Mouse (Mus musculus): ENCODE results near the gene Hykk. TPM values are rescaled to one million over a fixed set of nuclear protein-coding genes. Genes with fewer than 3 reads are reported as not detected.
A peak's percentile ranks its signal among the peaks of the same experiment; 100 is the strongest.

Gene Hykk
- total RNA-seq, 1 experiment = 1.8 TPM

- TF ChIP-seq CHD2 (IDR thresholded peaks at IDR 0.05; ENCODE audit: low read depth, low read length) = no peak
- TF ChIP-seq HCFC1 (IDR thresholded peaks at IDR 0.05; ENCODE audit: borderline replicate concordance, insufficient read depth, low read length) = no peak
- TF ChIP-seq MAFK (IDR thresholded peaks at IDR 0.05; ENCODE audit: insufficient read depth, low read depth, low read length) = no peak
- TF ChIP-seq ZNF384 (IDR thresholded peaks at IDR 0.05; ENCODE audit: low read depth, low read length) = no peak
- TF ChIP-seq ZC3H11A (IDR thresholded peaks at IDR 0.05; ENCODE audit: borderline replicate concordance, low read depth, low read length) = no peak
Measured at GRCm38 (mm10) chr9:54980674-54981073, 63.6 kb downstream of the Hykk start, which contains the start of gene Chrna5. Chrna5 (plus strand) TSS chr9:54980880.

DNA sequence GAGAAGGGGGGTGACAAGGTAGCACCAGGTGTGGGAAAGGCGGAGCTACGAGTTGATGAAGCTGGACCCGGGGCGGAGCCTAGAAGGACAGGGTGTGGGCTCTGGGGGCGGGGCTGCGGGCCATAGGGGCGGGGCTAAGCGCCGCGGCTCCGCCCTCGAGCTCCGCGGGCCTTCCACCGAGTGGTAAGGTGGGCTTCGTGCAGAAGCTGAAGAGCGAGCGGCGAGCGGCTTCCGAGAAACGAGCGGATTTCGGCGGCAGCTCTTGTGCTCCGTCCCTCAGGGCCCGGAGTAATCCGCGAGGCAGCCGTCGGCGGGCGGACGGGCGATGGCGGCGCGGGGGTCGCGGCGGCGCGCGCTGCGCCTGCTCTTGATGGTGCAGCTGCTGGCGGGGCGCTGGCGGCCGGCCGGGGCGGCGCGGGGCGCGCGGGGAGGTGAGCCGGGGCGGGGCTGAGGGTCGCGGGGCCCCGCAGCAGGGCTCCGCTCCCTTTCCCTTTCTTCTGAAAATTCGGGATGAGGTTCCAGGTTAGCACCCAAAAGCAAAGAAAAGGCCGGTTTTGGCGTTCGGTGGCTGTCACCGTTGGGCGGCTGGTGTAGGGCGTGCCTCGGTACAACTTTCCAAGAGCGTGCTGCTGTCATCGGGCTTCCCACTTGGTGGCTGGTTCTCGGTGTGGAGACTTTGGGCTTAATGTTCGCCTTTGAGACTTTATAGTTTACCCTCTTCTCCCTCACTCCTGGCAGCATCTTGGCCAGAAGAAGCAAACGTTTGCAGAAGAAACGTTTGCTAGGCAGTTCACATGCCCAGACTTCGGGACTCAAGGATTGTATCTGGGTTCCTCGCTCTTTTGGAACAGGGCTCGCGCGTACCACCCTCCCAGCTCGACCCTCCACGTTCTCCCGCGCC, 64.5 kb downstream of the Hykk start:
- H3K9ac ChIP-seq (ENCODE audit: insufficient read depth, low read depth, low read length, poor library complexity, severe bottlenecking) = peak overlapping the region; percentile 77
- DNase-seq (ENCODE audit: low read depth, low spot score) = peak; percentile 57
- 0 out of 4 replicates have a peak, but pooled peaks cover 0 to 2% of the 10 kb centered on the region in 2 experiments for H3K4me1 ChIP-seq (ENCODE audit: control insufficient read depth in 2 of 2, insufficient read depth in 2 of 2, low read length in 2 of 2, poor library complexity in 1 of 2)
- peak overlapping the region; percentile 86 to 94 for H3K4me3 ChIP-seq (ENCODE audit: insufficient read depth in 1 of 2, low read depth in 1 of 2, low read length in 2 of 2, poor library complexity in 1 of 2, severe bottlenecking in 1 of 2)
- no peaks in the 10 kb centered on the region for H3K9me3 ChIP-seq (ENCODE audit: control insufficient read depth, insufficient read depth, low read depth, low read length)
- TF ChIP-seq ZC3H11A (IDR thresholded peaks at IDR 0.05; ENCODE audit: borderline replicate concordance, low read depth, low read length) (no peak), MAFK (IDR thresholded peaks at IDR 0.05; ENCODE audit: insufficient read depth, low read depth, low read length) (no peak), ZNF384 (IDR thresholded peaks at IDR 0.05; ENCODE audit: low read depth, low read length) (no peak), CHD2 (IDR thresholded peaks at IDR 0.05; ENCODE audit: low read depth, low read length) (no peak), HCFC1 (IDR thresholded peaks at IDR 0.05; ENCODE audit: borderline replicate concordance, insufficient read depth, low read length) (no peak)
- H3K36me3 ChIP-seq (ENCODE audit: control insufficient read depth, insufficient read depth, low read length, poor library complexity, severe bottlenecking) = no peaks in the 10 kb centered on the region
- in situ Hi-C loops (cut with MboI; ENCODE audit: low sequenced_read_pairs in 2 of 2, unreplicated experiment in 2 of 2) = no loop called here
- H3K27ac ChIP-seq (ENCODE audit: insufficient read depth, low read depth, low read length, poor library complexity, severe bottlenecking) = no peak overlapping the region

More at GRCm38 (mm10) chr9:54980674-54981073, 63.6 kb downstream of the Hykk start, which contains the start of gene Chrna5:
- H3K4me1 ChIP-seq (ENCODE audit: control insufficient read depth in 2 of 2, insufficient read depth in 2 of 2, low read length in 2 of 2, poor library complexity in 1 of 2) = 0 out of 4 replicates have a peak, but pooled peaks cover 0 to 2% of the 10 kb centered on the region in 2 experiments
- in situ Hi-C loops (cut with MboI; ENCODE audit: low sequenced_read_pairs in 2 of 2, unreplicated experiment in 2 of 2) = no loop called here
- no peaks in the 10 kb centered on the region for H3K36me3 ChIP-seq (ENCODE audit: control insufficient read depth, insufficient read depth, low read length, poor library complexity, severe bottlenecking)
- no peaks in the 10 kb centered on the region for H3K9me3 ChIP-seq (ENCODE audit: control insufficient read depth, insufficient read depth, low read depth, low read length)
- no peak for DNase-seq (ENCODE audit: low read depth, low spot score)
- H3K27ac ChIP-seq (ENCODE audit: insufficient read depth, low read depth, low read length, poor library complexity, severe bottlenecking) = no peak within 1 kb of the TSS
- H3K9ac ChIP-seq (ENCODE audit: insufficient read depth, low read depth, low read length, poor library complexity, severe bottlenecking) = peak within 1 kb of the TSS; percentile 77
- H3K4me3 ChIP-seq (ENCODE audit: insufficient read depth in 1 of 2, low read depth in 1 of 2, low read length in 2 of 2, poor library complexity in 1 of 2, severe bottlenecking in 1 of 2) = peak within 1 kb of the TSS; percentile 86 to 94

- H3K4me3 ChIP-seq (ENCODE audit: insufficient read depth in 1 of 2, low read depth in 1 of 2, low read length in 2 of 2, poor library complexity in 1 of 2, severe bottlenecking in 1 of 2) = no peak overlapping the region
- no peak for DNase-seq (ENCODE audit: low read depth, low spot score)
- TF ChIP-seq ZNF384 (IDR thresholded peaks at IDR 0.05; ENCODE audit: low read depth, low read length) = no peak
- no peak for TF ChIP-seq MAFK (IDR thresholded peaks at IDR 0.05; ENCODE audit: insufficient read depth, low read depth, low read length)
- TF ChIP-seq HCFC1 (IDR thresholded peaks at IDR 0.05; ENCODE audit: borderline replicate concordance, insufficient read depth, low read length) = no peak
- no peak for TF ChIP-seq ZC3H11A (IDR thresholded peaks at IDR 0.05; ENCODE audit: borderline replicate concordance, low read depth, low read length)
- no peak for TF ChIP-seq CHD2 (IDR thresholded peaks at IDR 0.05; ENCODE audit: low read depth, low read length)
- in situ Hi-C loops (cut with MboI; ENCODE audit: low sequenced_read_pairs in 2 of 2, unreplicated experiment in 2 of 2) = no loop called here
- H3K27ac ChIP-seq (ENCODE audit: insufficient read depth, low read depth, low read length, poor library complexity, severe bottlenecking) = no peak overlapping the region
- H3K36me3 ChIP-seq (ENCODE audit: control insufficient read depth, insufficient read depth, low read length, poor library complexity, severe bottlenecking) = no peaks in the 10 kb centered on the region
- H3K9ac ChIP-seq (ENCODE audit: insufficient read depth, low read depth, low read length, poor library complexity, severe bottlenecking) = no peak overlapping the region
- H3K4me1 ChIP-seq (ENCODE audit: control insufficient read depth in 2 of 2, insufficient read depth in 2 of 2, low read length in 2 of 2, poor library complexity in 1 of 2) = 0 out of 4 replicates have a peak, but pooled peaks cover 0 to 2% of the 10 kb centered on the region in 2 experiments
- no peaks in the 10 kb centered on the region for H3K9me3 ChIP-seq (ENCODE audit: control insufficient read depth, insufficient read depth, low read depth, low read length)
Measured at GRCm38 (mm10) chr9:54982401-54982800, 65.3 kb downstream of the Hykk start.

GRCm38 (mm10) chr9:54990362-54990761, 73.3 kb downstream of the Hykk start:
- Histone ChIP-seq H3K4me1 (ENCODE audit: control insufficient read depth in 2 of 2, insufficient read depth in 2 of 2, low read length in 2 of 2, poor library complexity in 1 of 2) (peaks cover 0 to 2% of the 10 kb centered on the region in 2 experiments; a peak in 1 of 4 replicates), H3K9me3 (ENCODE audit: control insufficient read depth, insufficient read depth, low read depth, low read length) (no peaks in the 10 kb centered on the region), H3K36me3 (ENCODE audit: control insufficient read depth, insufficient read depth, low read length, poor library complexity, severe bottlenecking) (no peaks in the 10 kb centered on the region), H3K9ac (ENCODE audit: insufficient read depth, low read depth, low read length, poor library complexity, severe bottlenecking) (no peak overlapping the region), H3K4me3 (ENCODE audit: insufficient read depth in 1 of 2, low read depth in 1 of 2, low read length in 2 of 2, poor library complexity in 1 of 2, severe bottlenecking in 1 of 2) (no peak overlapping the region), H3K27ac (ENCODE audit: insufficient read depth, low read depth, low read length, poor library complexity, severe bottlenecking) (no peak overlapping the region)
- DNase-seq (ENCODE audit: low read depth, low spot score) = no peak
- TF ChIP-seq HCFC1 (IDR thresholded peaks at IDR 0.05; ENCODE audit: borderline replicate concordance, insufficient read depth, low read length) (no peak), ZNF384 (IDR thresholded peaks at IDR 0.05; ENCODE audit: low read depth, low read length) (no peak), MAFK (IDR thresholded peaks at IDR 0.05; ENCODE audit: insufficient read depth, low read depth, low read length) (no peak), CHD2 (IDR thresholded peaks at IDR 0.05; ENCODE audit: low read depth, low read length) (no peak), ZC3H11A (IDR thresholded peaks at IDR 0.05; ENCODE audit: borderline replicate concordance, low read depth, low read length) (no peak)
- in situ Hi-C loops (cut with MboI; ENCODE audit: low sequenced_read_pairs in 2 of 2, unreplicated experiment in 2 of 2) = no loop called here

Measured in ES-E14 (cell line).